Mouse (Mus musculus): ENCODE data around the gene Jaml.

The Jaml gene

GRCm38 (mm10) chr9:45103211-45103979 lies 24.4 kb downstream of the Jaml start:
- no peak for TF ChIP-seq GATA4 (IDR thresholded peaks at IDR 0.05; ENCODE audit: insufficient replicate concordance, low read length)

- peak; percentile 92 for TF ChIP-seq GATA4 (IDR thresholded peaks at IDR 0.05; ENCODE audit: insufficient replicate concordance, low read length)
These were observed 26.8 kb downstream of the Jaml start for GRCm38 (mm10) chr9:45105596-45106374.

GRCm38 (mm10) chr9:45115706-45116105 lies 36.7 kb downstream of the Jaml start:
- no peak for TF ChIP-seq GATA4 (IDR thresholded peaks at IDR 0.05; ENCODE audit: insufficient replicate concordance, low read length)

- no peak for TF ChIP-seq GATA4 (IDR thresholded peaks at IDR 0.05; ENCODE audit: insufficient replicate concordance, low read length)
These were observed 37.8 kb downstream of the Jaml start for GRCm38 (mm10) chr9:45116819-45117218.

GRCm38 (mm10) chr9:45117741-45118431 lies 38.9 kb downstream of the Jaml start, which contains the start of gene Scn2b:
Scn2b (plus strand) TSS chr9:45117782.
- TF ChIP-seq GATA4 (IDR thresholded peaks at IDR 0.05; ENCODE audit: insufficient replicate concordance, low read length), result no peak

GRCm38 (mm10) chr9:45118552-45118951 lies 39.6 kb downstream of the Jaml start:
- TF ChIP-seq GATA4 (IDR thresholded peaks at IDR 0.05; ENCODE audit: insufficient replicate concordance, low read length), result no peak

GRCm38 (mm10) chr9:45119316-45119953 lies 40.5 kb downstream of the Jaml start:
- no peak for TF ChIP-seq GATA4 (IDR thresholded peaks at IDR 0.05; ENCODE audit: insufficient replicate concordance, low read length)

- no peak for TF ChIP-seq GATA4 (IDR thresholded peaks at IDR 0.05; ENCODE audit: insufficient replicate concordance, low read length)
These were observed 41.1 kb downstream of the Jaml start for GRCm38 (mm10) chr9:45119954-45120530.

- no peak for TF ChIP-seq GATA4 (IDR thresholded peaks at IDR 0.05; ENCODE audit: insufficient replicate concordance, low read length)
These were observed 41.6 kb downstream of the Jaml start for GRCm38 (mm10) chr9:45120567-45120966.

GRCm38 (mm10) chr9:45121001-45121400 lies 42.0 kb downstream of the Jaml start:
- no peak for TF ChIP-seq GATA4 (IDR thresholded peaks at IDR 0.05; ENCODE audit: insufficient replicate concordance, low read length)

- TF ChIP-seq GATA4 (IDR thresholded peaks at IDR 0.05; ENCODE audit: insufficient replicate concordance, low read length), result no peak
These were observed 42.8 kb downstream of the Jaml start for GRCm38 (mm10) chr9:45121769-45122168.

GRCm38 (mm10) chr9:45122209-45122761 lies 43.3 kb downstream of the Jaml start:
- no peak for TF ChIP-seq GATA4 (IDR thresholded peaks at IDR 0.05; ENCODE audit: insufficient replicate concordance, low read length)

GRCm38 (mm10) chr9:45125211-45125610 lies 46.2 kb downstream of the Jaml start:
- TF ChIP-seq GATA4 (IDR thresholded peaks at IDR 0.05; ENCODE audit: insufficient replicate concordance, low read length), result no peak

- TF ChIP-seq GATA4 (IDR thresholded peaks at IDR 0.05; ENCODE audit: insufficient replicate concordance, low read length), result no peak
These were observed 48.0 kb downstream of the Jaml start for GRCm38 (mm10) chr9:45126941-45127340.
